Mouse (Mus musculus): Measurements from ENCODE around the gene Wnt5b.

DNA sequence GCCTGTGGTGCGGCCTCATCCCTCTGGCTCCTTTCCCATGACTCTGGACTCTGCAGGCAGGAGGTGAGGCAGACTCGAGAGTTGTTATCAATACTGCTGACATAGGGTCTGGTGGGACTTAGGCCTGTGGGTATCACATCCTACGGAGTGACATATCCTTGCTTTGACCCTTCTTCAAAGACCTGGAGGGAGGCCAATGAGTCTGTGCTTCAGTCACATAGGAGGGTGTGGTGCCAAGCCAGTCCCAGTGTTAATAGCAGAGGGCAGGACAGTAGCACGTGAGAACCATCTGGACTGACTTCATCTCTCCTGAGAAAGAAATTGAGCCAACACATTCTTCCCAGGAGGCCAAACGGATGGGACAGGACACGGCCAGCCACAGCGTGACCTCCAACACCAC, 28.1 kb upstream of the Wnt5b start:
- TF ChIP-seq GATA1 (IDR thresholded peaks at IDR 0.05; ENCODE audit: low read length) (no peak), TAL1 (IDR thresholded peaks at IDR 0.05; ENCODE audit: low read length) (no peak)
